Mouse (Mus musculus) urinary bladder, postnatal 10 days (tissue): ENCODE measurements around the gene Gm43738.
"Not testable (repeated sequence)": the region's sequence is repeated elsewhere in the genome, so short reads cannot be mapped to it uniquely, and the experiment has no call there.

Experiments
- DNase-seq: peaks from one replicate; pipeline ENCODE4 v3.0.0; 2022; ENCODE audit warnings: low spot score

Gene Gm43738

GRCm38 (mm10) chr3:89101812-89102494, 1.1 kb upstream of the Gm43738 start, which contains the start of gene Fdps:
Fdps (minus strand) TSS chr3:89101959.
- DNase-seq, result peak; percentile 62

- DNase-seq, result no peak
These were observed 536 bp upstream of the Gm43738 start for GRCm38 (mm10) chr3:89101459-89101811.

- no peak for DNase-seq
These were observed 6.9 kb downstream of the Gm43738 start for GRCm38 (mm10) chr3:89094021-89094420.

GRCm38 (mm10) chr3:89093175-89093574, 7.7 kb downstream of the Gm43738 start, which contains the start of gene Rusc1:
Rusc1 (minus strand) TSS chr3:89093311.
- DNase-seq, result peak; percentile 39

- DNase-seq, result no peak
These were observed 8.3 kb downstream of the Gm43738 start for GRCm38 (mm10) chr3:89092509-89093090.

- DNase-seq, result no peak
These were observed 8.9 kb downstream of the Gm43738 start for GRCm38 (mm10) chr3:89091811-89092508.

GRCm38 (mm10) chr3:89090694-89091655, 9.9 kb downstream of the Gm43738 start:
- DNase-seq, result peak; percentile 60

- DNase-seq, result peak; percentile 46
These were observed 10.9 kb downstream of the Gm43738 start for GRCm38 (mm10) chr3:89089882-89090591.

- no peak for DNase-seq
These were observed 11.9 kb downstream of the Gm43738 start for GRCm38 (mm10) chr3:89088974-89089373.

GRCm38 (mm10) chr3:89087338-89088110, 13.4 kb downstream of the Gm43738 start:
- peak; percentile 62 for DNase-seq

GRCm38 (mm10) chr3:89084654-89085190, 16.2 kb downstream of the Gm43738 start:
- DNase-seq, result no peak

- DNase-seq, result no peak
These were observed 16.8 kb downstream of the Gm43738 start for GRCm38 (mm10) chr3:89084133-89084532.

GRCm38 (mm10) chr3:89082287-89082686, 18.6 kb downstream of the Gm43738 start:
- not testable (repeated sequence) for DNase-seq

- DNase-seq, result no peak
These were observed 23.5 kb downstream of the Gm43738 start for GRCm38 (mm10) chr3:89077383-89077782.

GRCm38 (mm10) chr3:89067265-89067664, 33.6 kb downstream of the Gm43738 start:
- no peak for DNase-seq

- DNase-seq, result no peak
These were observed 39.2 kb downstream of the Gm43738 start for GRCm38 (mm10) chr3:89061696-89062095.

GRCm38 (mm10) chr3:89058783-89059182, 42.1 kb downstream of the Gm43738 start:
- DNase-seq, result no peak

- no peak for DNase-seq
These were observed 42.5 kb downstream of the Gm43738 start for GRCm38 (mm10) chr3:89058361-89058760.

GRCm38 (mm10) chr3:89043359-89043758, 57.5 kb downstream of the Gm43738 start:
- DNase-seq, result no peak
